Mouse (Mus musculus): Measurements from ENCODE around the gene 1700109H08Rik. TPM values are rescaled to one million over a fixed set of nuclear protein-coding genes. Genes with fewer than 3 reads are reported as not detected.

Gene 1700109H08Rik
- 1.6 TPM in 2 replicates for polyA plus RNA-seq (2015; fragmentation: Nextera tagmentation; extraction: Ambion mirVana)

GRCm38 (mm10) chr5:3571266-3571665, at the start of gene 1700109H08Rik:
Gene 1700109H08Rik, plus strand, starts transcription at chr5:3571566.

DNA sequence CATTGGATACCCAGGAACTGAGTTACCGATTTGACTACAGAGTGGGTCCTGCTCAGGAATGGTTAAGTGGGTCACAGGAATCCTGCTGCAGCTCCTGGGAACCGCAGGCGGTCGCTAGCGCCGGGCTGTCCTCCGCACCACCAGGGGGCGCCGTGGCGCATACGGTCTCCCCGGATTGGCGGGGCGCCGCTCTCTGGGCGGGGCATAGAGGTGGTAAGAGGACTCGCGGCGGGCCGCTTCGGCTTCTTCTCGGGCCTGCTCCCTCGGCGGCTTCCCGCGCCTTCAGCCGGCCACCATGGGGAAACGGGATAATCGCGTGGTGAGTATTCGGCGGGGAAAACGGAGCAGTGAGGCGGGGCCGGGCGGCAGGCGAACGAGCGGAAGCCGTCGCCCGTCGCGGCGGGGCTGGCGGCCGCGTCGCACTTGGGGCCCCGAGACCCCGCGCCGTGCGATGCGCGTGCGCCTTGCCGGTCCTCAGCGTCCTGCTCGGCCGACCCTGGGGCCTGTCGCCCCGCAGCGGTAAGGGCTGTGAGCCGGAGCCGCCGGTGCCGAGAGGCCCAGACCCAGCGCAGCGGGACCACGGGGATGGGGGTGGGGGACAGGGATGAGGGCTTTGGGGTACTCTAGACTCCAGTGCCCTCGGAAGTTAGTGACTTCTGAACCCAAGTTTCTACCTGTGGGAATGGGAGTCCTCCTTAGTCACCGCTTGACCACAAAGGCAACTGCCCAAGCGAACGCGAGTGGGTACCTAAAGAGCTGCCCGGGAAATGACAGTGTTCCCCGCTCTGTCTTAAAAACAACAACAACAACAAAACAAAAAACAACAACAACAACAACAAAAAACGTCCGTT, 27.5 kb upstream of the 1700109H08Rik start, which contains the start of gene Fam133b:
Fam133b (plus strand) TSS at position 205 of the 851 bp plus-strand sequence.

DNA sequence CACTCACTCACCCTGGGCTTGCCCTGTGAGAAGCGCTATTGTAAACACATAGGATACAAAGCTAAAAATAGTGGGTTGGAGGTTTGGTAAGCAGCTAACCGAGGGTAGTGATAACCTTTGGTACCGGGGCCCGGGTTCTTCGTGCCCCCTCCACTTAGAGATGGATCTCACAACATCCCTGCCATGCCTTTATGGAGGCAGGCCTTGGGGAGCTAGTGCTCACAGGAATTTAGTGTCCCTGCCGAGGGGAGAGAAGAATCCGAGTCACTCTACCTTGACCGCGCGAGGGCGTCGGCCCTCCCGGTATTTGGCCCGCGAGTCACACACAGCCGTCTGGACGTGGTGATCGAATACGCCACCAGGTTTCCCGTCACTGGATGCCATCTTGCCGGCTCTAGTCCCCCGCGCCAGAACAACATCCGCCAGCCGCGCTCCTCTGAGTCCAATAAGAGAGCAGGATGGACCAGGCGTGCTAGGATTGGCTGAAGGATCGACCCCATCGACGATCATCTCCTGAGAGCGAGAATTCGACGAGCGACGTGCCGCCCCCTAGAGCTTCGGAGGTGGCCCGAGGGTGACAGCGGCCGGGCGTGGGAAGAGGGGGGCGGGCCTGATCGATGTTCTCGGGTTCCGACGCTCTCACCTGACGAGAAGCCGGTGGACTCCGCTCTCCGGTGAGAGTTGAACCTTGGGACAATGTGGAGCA, 24.5 kb downstream of the 1700109H08Rik start, which contains the start of gene Pex1:
Pex1 (plus strand) TSS at position 374 of the 706 bp plus-strand sequence.

GRCm38 (mm10) chr5:3596399-3596766, 25.0 kb downstream of the 1700109H08Rik start, which contains the start of gene Rbm48:
Gene Rbm48, minus strand, starts transcription at chr5:3596585.

Other genes starting within 250 kb of the 1700109H08Rik start
- gene Cdk6, start 230.1 kb upstream of the 1700109H08Rik start, polyA plus RNA-seq (2015; fragmentation: Nextera tagmentation; extraction: Ambion mirVana), result 36.6 and 40.2 TPM in 2 replicates
- 25.5 and 27.4 TPM in 2 replicates for gene Fam133b, start 27.7 kb upstream of the 1700109H08Rik start, polyA plus RNA-seq (2015; fragmentation: Nextera tagmentation; extraction: Ambion mirVana)
- gene Pex1, start 24.5 kb downstream of the 1700109H08Rik start, polyA plus RNA-seq (2015; fragmentation: Nextera tagmentation; extraction: Ambion mirVana), result 8.7 and 9.0 TPM in 2 replicates
- 9.5 and 9.9 TPM in 2 replicates for gene Rbm48, start 25.0 kb downstream of the 1700109H08Rik start, polyA plus RNA-seq (2015; fragmentation: Nextera tagmentation; extraction: Ambion mirVana)
- gene Tmbim7, start 79.6 kb downstream of the 1700109H08Rik start, polyA plus RNA-seq (2015; fragmentation: Nextera tagmentation; extraction: Ambion mirVana), result not detected in 2 replicates
- gene Gatad1, start 85.6 kb downstream of the 1700109H08Rik start, polyA plus RNA-seq (2015; fragmentation: Nextera tagmentation; extraction: Ambion mirVana), result 32.5 and 35.5 TPM in 2 replicates
- gene Ankib1, start 231.4 kb downstream of the 1700109H08Rik start, polyA plus RNA-seq (2015; fragmentation: Nextera tagmentation; extraction: Ambion mirVana), result 5.6 and 6.7 TPM in 2 replicates
- 29.3 and 31.4 TPM in 2 replicates for gene Krit1, start 231.6 kb downstream of the 1700109H08Rik start, polyA plus RNA-seq (2015; fragmentation: Nextera tagmentation; extraction: Ambion mirVana)

All from spleen, postnatal 0 days (tissue).